ENCODE assay signal across 8 mouse cellular contexts in genomic region chr9:121718792-121719318, GRCm38 (mm10). TPM values are rescaled to one million over a fixed set of nuclear protein-coding genes. Genes with fewer than 3 reads are reported as not detected.
DNase-seq lines count a peak whose midpoint lies in the region; ATAC-seq and TF ChIP-seq lines count a peak whose summit lies in the region.

Nktr (plus strand) TSS chr9:121719169.

- H3K27ac ChIP-seq in cortical plate, adult 2 months (ENCODE audit: insufficient read depth, low read length): peak within 1 kb of the TSS; percentile 84

- no peaks in the 10 kb centered on the region for H3K27me3 ChIP-seq in megakaryocyte, embryonic 14.5 days (replicated peaks)

- no peak for TF ChIP-seq CTCF in cortical plate, adult 2 months (IDR thresholded peaks at IDR 0.05; ENCODE audit: extremely low read depth, insufficient read depth, low read length)

- peaks cover 3% of the 10 kb centered on the region; the same call in 1 of the 2 replicates for H3K4me1 ChIP-seq in cortical plate, adult 2 months (ENCODE audit: control insufficient read depth, insufficient read depth, low read length)
- H3K4me1 ChIP-seq in megakaryocyte, embryonic 14.5 days: peaks cover 39% of the 10 kb centered on the region

- H3K36me3 ChIP-seq in megakaryocyte, embryonic 14.5 days (replicated peaks; ENCODE audit: low read length): peaks cover 13% of the 10 kb centered on the region

- peak; percentile 96 to 98 for DNase-seq in gastrocnemius, adult 8-10 months (ENCODE audit: low spot score in 2 of 2)
- DNase-seq in hindlimb bud, embryonic 11.5 days (ENCODE audit: extremely low spot score, low read depth, low spot score): peak; percentile 89
- peak; percentile 89 to 98 for DNase-seq in left cerebral cortex, adult 8-10 months (ENCODE audit: low spot score in 2 of 2)
- DNase-seq in right cerebral cortex, postnatal 10 days (ENCODE audit: low spot score in 2 of 2): peak; percentile 99
- DNase-seq in urinary bladder, postnatal 25 days (ENCODE audit: low spot score): peak; percentile 95

- TF ChIP-seq POLR2A in cortical plate, adult 2 months (IDR thresholded peaks at IDR 0.05; ENCODE audit: extremely low read depth, insufficient read depth, low read length): peak; percentile 86

- peak; percentile 89 for ATAC-seq in activated CD4-positive, CD25-positive, alpha-beta regulatory T cell, adult 4 months

- H3K9me3 ChIP-seq in megakaryocyte, embryonic 14.5 days: 0 out of 2 replicates have a peak, but pooled peaks cover 3% of the 10 kb centered on the region

- H3K4me3 ChIP-seq in cortical plate, adult 2 months (ENCODE audit: insufficient read depth, low read length): peak within 1 kb of the TSS; percentile 98
- H3K4me3 ChIP-seq in megakaryocyte, embryonic 14.5 days (replicated peaks): peak within 1 kb of the TSS; percentile 100

RNA-seq across cellular contexts. Expression of gene Nktr, which starts in this region (rescaled TPM):
- polyA plus RNA-seq in activated CD4-positive, CD25-positive, alpha-beta regulatory T cell, adult 4 months (2017; shearing (Covaris generic)): 100 to 1,000 TPM in 1 of 2 experiments, 10 to 100 TPM in 1; 90.3 to 104 TPM
- 127 and 133 TPM in 2 replicates for polyA plus RNA-seq in cortical plate, adult 2 months (2012; rRNA removed)
- 10 to 100 TPM; 27.7 to 38.7 (median 34.6) TPM for total RNA-seq in gastrocnemius, adult 8-10 months (2022)
- total RNA-seq in left cerebral cortex, adult 8-10 months (2022): 100 to 1,000 TPM in 1 of 4 experiments, 10 to 100 TPM in 3; 89.5 to 103 (median 92.6) TPM
- polyA plus RNA-seq in megakaryocyte, embryonic 14.5 days (2012; ENCODE audit: insufficient read depth, low replicate concordance): 4.4 and 6.4 TPM in 2 replicates

Comparison
In these comparisons a context has a peak if more than half of its experiments do, and no peak if none do; other contexts are left out.
1. Peak in every context shown above with its lines: DNase-seq, ATAC-seq, H3K4me3 ChIP-seq and H3K27ac ChIP-seq.
2. RNA of gene Nktr (polyA plus RNA-seq): 127 to 133 TPM in cortical plate, adult 2 months and 90.3 to 104 TPM in activated CD4-positive, CD25-positive, alpha-beta regulatory T cell, adult 4 months; 4.4 to 6.4 TPM in megakaryocyte, embryonic 14.5 days; every median in the first group is over 10 times any median in the second.